24 mouse cellular contexts compared by ENCODE assay signal in genomic region chr8:94919256-94919655, GRCm38 (mm10). TPM values are rescaled to one million over a fixed set of nuclear protein-coding genes. Genes with fewer than 3 reads are reported as not detected.
DNase-seq lines count a peak whose midpoint lies in the region; ATAC-seq and TF ChIP-seq lines count a peak whose summit lies in the region.
"Had no signal": no experiment of that assay in that cellular context is flagged by ENCODE, and none has a peak within 500 bp of the region (broad histone marks: within the 10 kb centered on the region; RNA-seq: fewer than 3 reads in every experiment).

No protein-coding gene starts in this region.

- peak in 1 of 2 experiments; percentile 38 for DNase-seq in spleen, adult 2 months (ENCODE audit: low read depth in 1 of 2, low spot score in 2 of 2)
- DNase-seq in spleen, postnatal 4 days (ENCODE audit: low spot score in 2 of 2): no peak
- peak; percentile 47 for DNase-seq in naive thymus-derived CD4-positive, alpha-beta T cell, adult 2 months (ENCODE audit: low read depth)
- DNase-seq in thymus, postnatal 25 days: peak; percentile 47
- DNase-seq in lung, postnatal 36 days: no peak
- no peak for DNase-seq in cerebellum, postnatal 25 days
- DNase-seq: adrenal gland, postnatal 36 days; cerebellum, adult 2 months; gastrocnemius, postnatal 10 days; heart, adult 2 months; kidney, adult 11 months; lung, adult 2 months; right cerebral cortex, adult 18-20 months had no signal

- peaks cover 5% of the 10 kb centered on the region for H3K27me3 ChIP-seq in spleen, adult 2 months (ENCODE audit: control insufficient read depth, insufficient read depth, low read length)
- H3K27me3 ChIP-seq: embryonic facial prominence, embryonic 13.5 days; limb, embryonic 12.5 days had no signal

- no peaks in the 10 kb centered on the region for H3K36me3 ChIP-seq in spleen, adult 2 months (ENCODE audit: control insufficient read depth, insufficient read depth, low read length)
- H3K36me3 ChIP-seq: embryonic facial prominence, embryonic 13.5 days; limb, embryonic 12.5 days; liver, embryonic 12.5 days; midbrain, embryonic 10.5 days; neural tube, embryonic 13.5 days had no signal

- no peak for TF ChIP-seq POLR2A in spleen, adult 2 months (IDR thresholded peaks at IDR 0.05; ENCODE audit: low read depth, low read length)

- TF ChIP-seq CTCF in spleen, adult 2 months (IDR thresholded peaks at IDR 0.05; ENCODE audit: extremely low read depth, insufficient read depth, insufficient read length, insufficient replicate concordance): no peak

- peaks cover 6% of the 10 kb centered on the region; the same call in 1 of the 2 replicates for H3K4me1 ChIP-seq in spleen, adult 2 months (ENCODE audit: control insufficient read depth, insufficient read depth, insufficient read length)

- H3K4me3 ChIP-seq in spleen, adult 2 months (ENCODE audit: extremely low read depth, insufficient read depth, insufficient read length): no peak overlapping the region
- H3K4me3 ChIP-seq: embryonic facial prominence, embryonic 13.5 days; heart, adult 2 months; limb, embryonic 12.5 days; liver, embryonic 12.5 days; midbrain, embryonic 10.5 days; neural tube, embryonic 13.5 days had no signal

- H3K27ac ChIP-seq in spleen, adult 2 months (ENCODE audit: insufficient read depth, low read length): peak overlapping the region; percentile 44; the same call in 1 of the 2 replicates
- H3K27ac ChIP-seq: embryonic facial prominence, embryonic 13.5 days; heart, adult 2 months; limb, embryonic 12.5 days; liver, embryonic 12.5 days; midbrain, embryonic 10.5 days; neural tube, embryonic 13.5 days; stomach, postnatal 0 days had no signal

- peak; percentile 48 for ATAC-seq in activated CD4-positive, CD25-positive, alpha-beta regulatory T cell, adult 4 months
- no peak for ATAC-seq in erythroid progenitor cell, adult 5-6 weeks (replicated peaks; ENCODE audit: low FRiP score, poor library complexity, severe bottlenecking)
- ATAC-seq: forebrain, embryonic 16.5 days; hindbrain, embryonic 16.5 days; liver, embryonic 12.5 days had no signal

RNA-seq across cellular contexts. Expression of gene Ccdc102a, which starts 1.4 kb away (rescaled TPM):
- 10.7 and 14.2 TPM in 2 replicates for polyA plus RNA-seq in spleen, adult 2 months (2012; rRNA removed)
- under 1 TPM; 0.20 to 0.57 TPM for polyA plus RNA-seq in activated CD4-positive, CD25-positive, alpha-beta regulatory T cell, adult 4 months (2017; shearing (Covaris generic))
- not detected in 2 replicates for total RNA-seq in erythroid progenitor cell, adult 5-6 weeks (2015; ENCODE audit: low replicate concordance)
- 0.15 and 0.51 TPM in 2 replicates for total RNA-seq in erythroid progenitor cell, adult 5-6 weeks (2017; ENCODE audit: low replicate concordance)

RNA-seq across cellular contexts. Expression of gene Adgrg5, which starts 4.2 kb away (rescaled TPM):
- polyA plus RNA-seq in spleen, adult 2 months (2012; rRNA removed): 36.0 and 43.2 TPM in 2 replicates
- polyA plus RNA-seq in activated CD4-positive, CD25-positive, alpha-beta regulatory T cell, adult 4 months (2017; shearing (Covaris generic)): 1 to 10 TPM; 1.3 to 1.4 TPM
- total RNA-seq in erythroid progenitor cell, adult 5-6 weeks (2015; ENCODE audit: low replicate concordance): not detected in 2 replicates
- 0.39 TPM in 1 of 2 replicates, not detected in the other for total RNA-seq in erythroid progenitor cell, adult 5-6 weeks (2017; ENCODE audit: low replicate concordance)
- total RNA-seq: hematopoietic stem cell, adult 5-6 weeks had no signal
- polyA plus RNA-seq: forebrain, embryonic 16.5 days; limb, embryonic 12.5 days had no signal

RNA-seq across cellular contexts. Expression of gene Dok4, which starts 43.1 kb away (rescaled TPM):
- polyA plus RNA-seq in spleen, adult 2 months (2012; rRNA removed): 5.3 and 5.8 TPM in 2 replicates
- polyA plus RNA-seq in activated CD4-positive, CD25-positive, alpha-beta regulatory T cell, adult 4 months (2017; shearing (Covaris generic)): under 1 TPM; 0.17 to 0.36 TPM
- total RNA-seq in erythroid progenitor cell, adult 5-6 weeks (2015; ENCODE audit: low replicate concordance): 12.2 and 13.0 TPM in 2 replicates
- total RNA-seq in erythroid progenitor cell, adult 5-6 weeks (2017; ENCODE audit: low replicate concordance): 11.0 and 12.8 TPM in 2 replicates

RNA-seq across cellular contexts. Expression of gene Adgrg1, which starts 55.3 kb away (rescaled TPM):
- polyA plus RNA-seq in spleen, adult 2 months (2012; rRNA removed): 32.0 and 37.1 TPM in 2 replicates
- polyA plus RNA-seq in activated CD4-positive, CD25-positive, alpha-beta regulatory T cell, adult 4 months (2017; shearing (Covaris generic)): 1 to 10 TPM; 1.8 to 2.8 TPM
- 29.3 and 55.9 TPM in 2 replicates for total RNA-seq in erythroid progenitor cell, adult 5-6 weeks (2015; ENCODE audit: low replicate concordance)
- total RNA-seq in erythroid progenitor cell, adult 5-6 weeks (2017; ENCODE audit: low replicate concordance): 12.4 and 14.4 TPM in 2 replicates

Comparison
In these comparisons a context has a peak if more than half of its experiments do, and no peak if none do; other contexts are left out.
1. DNase-seq: peak in naive thymus-derived CD4-positive, alpha-beta T cell, adult 2 months (single experiment) and thymus, postnatal 25 days (single experiment); none in spleen, postnatal 4 days (0 of 2), lung, postnatal 36 days (single experiment) and cerebellum, postnatal 25 days (0 of 2).
2. RNA of gene Adgrg5, which starts 4.2 kb away (polyA plus RNA-seq): 36.0 to 43.2 TPM in spleen, adult 2 months; 1.3 to 1.4 TPM in activated CD4-positive, CD25-positive, alpha-beta regulatory T cell, adult 4 months; every median in the first group is over 10 times any median in the second.